Mouse (Mus musculus) MEL (cell line): ENCODE measurements around the gene Fnbp1.

ENCODE experiments used
- BHLHE40 ChIP-seq: IDR thresholded peaks from 2 replicates; pipeline ENCODE4 v1.6.1; 2012; ENCODE audit warnings: low read depth, mild to moderate bottlenecking, inconsistent platforms, low read length, improper control_type of control experiment, borderline replicate concordance
- CTCF ChIP-seq, 3 experiments: IDR thresholded peaks in 2 of 3; conservative IDR thresholded peaks in 1 of 3; 2 replicates each; pipeline ENCODE4 v1.5.1; 2011 to 2012; ENCODE audit warnings: low read length in 3 of 3, low read depth in 2 of 3, mild to moderate bottlenecking in 2 of 3, improper control_type of control experiment in 1 of 3, inconsistent platforms in 1 of 3, mixed read lengths in 1 of 3, moderate library complexity in 1 of 3; ENCODE audit not compliant: control insufficient read depth in 1 of 3, insufficient read depth in 1 of 3, poor library complexity in 1 of 3, severe bottlenecking in 1 of 3
- GABPA ChIP-seq: IDR thresholded peaks from 2 replicates; pipeline ENCODE4 v1.6.1; 2012; ENCODE audit warnings: low read depth, mild to moderate bottlenecking, inconsistent platforms, low read length, improper control_type of control experiment, moderate library complexity
- HCFC1 ChIP-seq: IDR thresholded peaks from 2 replicates; pipeline ENCODE4 v1.6.1; 2012; ENCODE audit warnings: low read depth, mild to moderate bottlenecking, inconsistent platforms, low read length, improper control_type of control experiment, moderate library complexity
- POLR2A ChIP-seq, 2 experiments: IDR thresholded peaks; 2 replicates each; pipeline ENCODE4 v1.6.1; 2011 to 2012; ENCODE audit warnings: low read length in 2 of 2, mild to moderate bottlenecking in 2 of 2, control low read depth in 1 of 2, improper control_type of control experiment in 1 of 2, low read depth in 1 of 2, moderate library complexity in 1 of 2; ENCODE audit not compliant: control insufficient read depth in 1 of 2, insufficient read depth in 1 of 2, poor library complexity in 1 of 2
- POLR2AphosphoS5 ChIP-seq: IDR thresholded peaks from 2 replicates; pipeline ENCODE4 v1.6.1; 2012; ENCODE audit warnings: low read depth, borderline replicate concordance, mild to moderate bottlenecking, inconsistent platforms, low read length, moderate library complexity, mixed read lengths
- TCF12 ChIP-seq: IDR thresholded peaks from 2 replicates; pipeline ENCODE4 v1.6.1; 2014; ENCODE audit warnings: low read depth, mild to moderate bottlenecking, inconsistent platforms, low read length, improper control_type of control experiment, moderate library complexity
- USF1 ChIP-seq: IDR thresholded peaks from 2 replicates; pipeline ENCODE4 v1.6.1; 2014; ENCODE audit warnings: low read depth, mild to moderate bottlenecking, inconsistent platforms, low read length, improper control_type of control experiment, moderate library complexity

GRCm38 (mm10) chr2:31160147-31160920, 18.5 kb upstream of the Fnbp1 start:
- no peak for TF ChIP-seq POLR2A (IDR thresholded peaks at IDR 0.05; ENCODE audit: control insufficient read depth in 1 of 2, insufficient read depth in 1 of 2, low read depth in 1 of 2, low read length in 2 of 2, poor library complexity in 1 of 2)
- no peak for TF ChIP-seq HCFC1
- TF ChIP-seq GABPA = no peak
- TF ChIP-seq BHLHE40 = no peak
- TF ChIP-seq CTCF (IDR thresholded peaks at IDR 0.05 in 2 of 3, conservative IDR thresholded peaks at IDR 0.05 in 1 of 3; ENCODE audit: control insufficient read depth in 1 of 3, insufficient read depth in 1 of 3, low read depth in 2 of 3, low read length in 3 of 3, poor library complexity in 1 of 3, severe bottlenecking in 1 of 3) = no peak
- no peak for TF ChIP-seq TCF12
- no peak for TF ChIP-seq USF1
- no peak for TF ChIP-seq POLR2AphosphoS5
